Mouse (Mus musculus): ENCODE results near the gene Dcdc2a. TPM values are rescaled to one million over a fixed set of nuclear protein-coding genes. Genes with fewer than 3 reads are reported as not detected.

Dcdc2a gene
- total RNA-seq (2021) = under 1 TPM; 0.07 to 0.18 TPM
- long read RNA-seq, experiment 1 = 0 reads
- long read RNA-seq, experiment 2 = 0 reads

DNA sequence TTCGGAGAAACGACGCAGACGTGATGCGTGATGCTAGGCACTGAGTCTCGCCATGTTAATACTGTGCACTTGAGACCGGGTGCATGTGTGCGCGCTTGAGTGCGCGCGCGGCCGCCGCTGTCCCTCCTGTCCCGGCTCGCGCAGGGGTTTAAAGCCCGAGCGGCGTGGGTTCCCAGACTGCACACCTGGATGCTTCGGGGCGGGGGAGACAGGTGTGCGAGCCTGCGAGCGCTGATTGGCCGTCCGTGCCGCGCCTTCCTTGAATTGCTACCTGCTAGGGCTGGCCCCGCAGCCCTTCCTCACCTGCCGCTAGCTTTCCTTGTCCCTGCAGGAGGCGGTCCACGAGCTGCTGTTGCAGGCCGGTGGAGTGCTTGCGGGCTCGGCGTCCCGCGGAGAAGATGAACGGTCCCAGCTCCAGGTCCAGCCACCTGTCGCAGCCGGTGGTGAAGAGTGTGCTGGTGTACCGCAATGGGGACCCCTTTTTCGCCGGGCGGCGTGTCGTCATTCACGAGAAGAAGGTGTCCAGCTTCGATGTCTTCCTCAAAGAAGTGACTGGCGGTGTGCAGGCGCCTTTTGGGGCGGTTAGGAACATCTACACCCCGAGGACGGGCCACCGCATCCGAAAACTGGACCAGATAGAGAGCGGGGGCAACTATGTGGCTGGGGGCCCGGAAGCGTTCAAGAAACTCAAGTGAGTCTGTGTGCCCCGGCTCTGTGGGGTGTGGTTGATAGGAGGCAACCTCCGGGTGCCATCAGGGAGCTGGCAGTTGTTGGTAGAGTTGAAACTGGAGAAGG lies at the start of gene Dcdc2a:
Dcdc2a (plus strand) TSS at position 132 of the 795 bp plus-strand sequence.
- DNase-seq (ENCODE audit: low spot score in 2 of 2) = no peak

GRCm38 (mm10) chr13:25007115-25007514 lies 48.7 kb upstream of the Dcdc2a start:
- DNase-seq (ENCODE audit: low spot score in 2 of 2) = no peak

GRCm38 (mm10) chr13:25018316-25018715 lies 37.5 kb upstream of the Dcdc2a start:
- DNase-seq (ENCODE audit: low spot score in 2 of 2) = no peak

DNA sequence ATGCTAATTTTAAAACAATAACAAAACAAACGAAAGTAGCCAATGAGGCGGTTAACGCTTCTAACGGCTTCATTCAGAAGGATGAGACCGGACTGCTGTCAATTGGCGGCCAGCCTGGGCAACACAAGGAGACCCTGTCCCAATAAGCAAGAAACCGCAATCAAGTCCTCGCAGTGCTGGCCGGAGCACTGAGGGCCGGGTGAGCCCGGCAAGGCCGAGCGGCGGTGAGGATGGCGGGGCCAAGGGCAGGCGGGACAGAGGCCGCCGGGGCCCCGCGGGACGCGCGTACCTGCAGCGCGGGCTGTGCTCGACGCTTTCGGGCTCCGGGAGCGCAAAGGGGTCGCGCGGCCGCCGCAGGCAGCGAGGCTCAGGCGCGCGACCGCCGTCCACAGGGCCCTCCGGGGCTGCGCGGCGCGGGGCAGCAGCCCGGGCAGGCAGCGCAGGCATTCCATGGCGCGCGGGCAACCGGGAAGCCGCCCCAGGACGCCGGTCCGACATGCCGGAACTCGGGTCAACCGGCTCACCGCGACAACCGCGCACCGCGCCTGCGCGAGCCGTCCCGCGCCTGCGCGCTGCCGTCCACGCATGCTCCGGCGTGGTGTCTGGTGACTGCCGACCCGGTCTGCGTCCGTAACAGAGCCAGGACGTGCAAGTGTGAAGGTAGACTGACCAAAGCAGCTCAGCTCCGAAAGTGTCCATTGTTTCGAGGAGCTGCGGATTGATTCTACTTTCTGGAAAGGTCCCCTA lies 35.8 kb upstream of the Dcdc2a start, which contains the start of gene Mrs2:
Mrs2 (minus strand) TSS at position 587 of the 747 bp plus-strand sequence.
- peak; percentile 79 to 87 for DNase-seq (ENCODE audit: low spot score in 2 of 2)

DNA sequence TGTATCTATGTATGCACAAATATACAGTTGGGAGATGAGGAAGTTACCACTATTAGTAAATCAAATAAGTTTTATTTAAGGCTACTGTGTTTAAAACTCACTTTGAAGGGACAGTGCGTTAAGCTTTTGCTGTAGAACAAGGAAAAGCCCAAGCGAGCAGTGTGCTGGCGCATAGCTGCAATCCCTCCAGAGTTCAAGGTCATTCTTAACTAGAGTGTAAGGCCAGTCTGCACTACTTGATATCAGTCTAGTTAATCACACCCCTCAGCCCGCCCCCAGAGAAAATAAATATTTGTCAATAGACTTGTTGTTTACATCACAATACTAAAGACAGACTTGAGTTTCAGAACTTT lies 35.3 kb upstream of the Dcdc2a start:
- DNase-seq (ENCODE audit: low spot score in 2 of 2) = peak in 1 of 2 experiments; percentile 4

- peak in 1 of 2 experiments; percentile 3 for DNase-seq (ENCODE audit: low spot score in 2 of 2)
Measured at GRCm38 (mm10) chr13:25022386-25022785, 33.4 kb upstream of the Dcdc2a start.

DNA sequence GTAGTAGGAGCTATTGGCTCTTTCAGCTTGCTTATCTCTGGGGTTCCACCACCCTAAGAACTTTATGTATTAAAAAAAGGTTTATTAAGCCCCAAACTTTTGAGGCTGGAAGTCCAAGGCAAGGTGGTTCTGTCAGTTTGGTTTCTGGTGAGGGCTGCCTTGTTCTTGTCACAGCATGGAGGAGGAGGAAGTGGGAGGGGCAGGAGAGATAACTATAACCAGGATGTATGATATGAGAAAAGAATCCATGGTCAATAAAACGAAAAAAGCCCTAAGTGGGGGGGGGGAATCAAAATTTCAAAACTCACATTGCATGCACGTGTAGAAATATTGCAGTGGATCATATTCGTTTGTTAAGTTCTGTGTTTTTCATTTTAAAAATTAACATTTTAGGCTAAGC lies 32.7 kb upstream of the Dcdc2a start:
- no peak for DNase-seq (ENCODE audit: low spot score in 2 of 2)

DNA sequence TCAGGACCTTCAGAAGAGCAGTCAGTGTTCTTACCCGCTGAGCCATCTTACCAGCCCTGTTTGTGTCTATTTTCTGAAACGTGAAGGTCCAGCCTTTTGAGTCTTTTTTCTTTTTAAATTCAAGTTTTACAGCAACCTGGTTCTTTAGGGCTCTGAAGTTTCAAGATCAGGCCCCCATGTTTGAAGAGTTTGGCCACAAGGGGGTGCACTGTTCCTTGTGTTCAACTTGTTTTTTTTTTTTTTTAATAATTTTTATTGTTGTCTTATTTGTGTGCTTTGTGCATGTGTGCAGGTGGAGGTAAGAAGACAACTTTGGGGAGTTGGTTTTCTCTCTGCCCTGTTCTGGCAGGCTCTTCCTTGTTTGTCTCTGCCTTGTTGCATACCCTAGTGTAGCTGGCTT lies 31.1 kb upstream of the Dcdc2a start:
- DNase-seq (ENCODE audit: low spot score in 2 of 2) = peak in 1 of 2 experiments; percentile 35

GRCm38 (mm10) chr13:25026409-25027113 lies 29.2 kb upstream of the Dcdc2a start:
- no peak for DNase-seq (ENCODE audit: low spot score in 2 of 2)

- DNase-seq (ENCODE audit: low spot score in 2 of 2) = no peak
Measured at GRCm38 (mm10) chr13:25027114-25027425, 28.7 kb upstream of the Dcdc2a start.

GRCm38 (mm10) chr13:25039488-25039887 lies 16.3 kb upstream of the Dcdc2a start:
- DNase-seq (ENCODE audit: low spot score in 2 of 2) = no peak

DNA sequence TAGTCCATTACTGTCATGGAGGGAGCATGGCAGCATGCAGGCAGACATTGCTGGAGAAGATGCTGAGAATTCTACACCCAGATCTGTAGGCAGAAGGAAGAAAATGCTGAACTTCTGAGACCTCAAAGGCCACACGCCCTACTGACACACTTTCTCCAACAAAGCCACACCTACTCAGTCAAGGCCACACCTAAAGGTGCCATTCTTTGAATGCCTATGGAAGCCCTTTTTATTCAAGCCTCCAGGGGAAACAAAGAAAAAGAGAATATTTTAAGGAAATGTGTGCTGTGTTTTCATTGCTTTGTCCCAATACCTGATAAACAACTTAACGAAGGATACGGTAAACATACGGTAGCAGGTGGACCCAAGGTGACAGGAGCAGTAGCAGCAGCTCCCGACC lies 3.1 kb upstream of the Dcdc2a start:
- no peak for DNase-seq (ENCODE audit: low spot score in 2 of 2)

DNA sequence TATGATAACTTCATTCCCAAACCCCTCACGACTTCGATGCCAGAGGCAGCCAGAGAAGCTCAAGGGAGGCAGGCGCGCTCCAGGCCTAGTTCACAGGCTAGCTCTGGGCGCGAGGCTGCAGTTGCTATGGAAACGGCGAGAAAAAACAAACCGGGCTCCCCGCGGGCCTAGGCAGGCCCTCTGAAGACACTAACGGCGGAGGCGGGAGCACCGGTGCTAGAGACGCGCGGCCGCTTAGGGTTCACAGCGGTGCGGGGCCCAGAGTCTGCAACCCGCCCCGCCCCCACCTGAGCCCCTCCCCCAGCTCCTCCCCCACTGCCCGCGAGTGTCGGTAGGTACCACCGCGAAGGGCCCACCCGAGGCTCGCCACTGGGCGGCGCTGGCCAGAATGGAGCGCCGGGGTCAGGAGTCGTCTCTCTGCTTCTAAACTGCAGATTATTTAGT lies 671 bp upstream of the Dcdc2a start:
- peak in 1 of 2 experiments; percentile 33 for DNase-seq (ENCODE audit: low spot score in 2 of 2)

- DNase-seq (ENCODE audit: low spot score in 2 of 2) = no peak
Measured at GRCm38 (mm10) chr13:25066659-25067058, 10.9 kb downstream of the Dcdc2a start.

- no peak for DNase-seq (ENCODE audit: low spot score in 2 of 2)
Measured at GRCm38 (mm10) chr13:25067183-25067582, 11.4 kb downstream of the Dcdc2a start.

DNA sequence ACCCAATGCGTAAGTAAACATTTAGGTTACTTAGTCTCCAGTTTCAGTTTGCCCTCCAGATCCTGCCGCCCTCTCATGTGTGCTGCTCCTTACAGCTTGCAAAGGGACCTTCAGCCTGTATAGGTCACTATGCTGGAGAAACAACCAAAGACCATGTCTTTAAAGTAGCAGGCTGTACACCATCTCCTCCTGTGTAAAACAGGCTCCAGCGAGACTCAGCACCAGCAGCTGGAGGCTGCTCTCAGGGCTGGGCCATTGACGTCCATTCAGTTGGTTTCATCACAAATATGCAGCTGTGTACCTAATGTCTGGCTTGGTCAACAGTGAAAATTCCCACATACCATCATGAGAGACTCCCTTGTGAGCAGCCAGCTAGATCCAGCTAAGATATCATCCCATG lies 14.0 kb downstream of the Dcdc2a start:
- no peak for DNase-seq (ENCODE audit: low spot score in 2 of 2)

GRCm38 (mm10) chr13:25070791-25071190 lies 15.0 kb downstream of the Dcdc2a start:
- no peak for DNase-seq (ENCODE audit: low spot score in 2 of 2)

DNA sequence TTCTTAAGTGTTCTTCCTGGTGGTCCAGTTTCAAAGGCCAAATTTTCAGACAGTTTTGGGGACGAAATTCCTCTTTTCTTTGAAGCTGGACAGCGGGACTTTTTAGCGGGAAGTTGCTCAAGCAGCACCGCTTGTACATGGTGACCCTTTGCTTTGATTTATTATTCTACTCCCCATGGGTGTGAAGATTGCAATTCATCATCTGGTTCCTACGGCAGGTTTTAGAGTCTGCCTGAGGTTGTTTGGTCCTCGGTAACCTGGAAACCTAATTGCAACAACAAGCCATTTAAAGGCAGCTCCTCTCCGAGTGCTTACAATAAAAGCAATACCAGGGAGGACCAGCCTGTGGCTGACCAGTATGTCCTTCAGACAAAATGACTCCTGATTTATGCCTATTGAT lies 21.5 kb downstream of the Dcdc2a start:
- no peak for DNase-seq (ENCODE audit: low spot score in 2 of 2)

GRCm38 (mm10) chr13:25083144-25083572 lies 27.4 kb downstream of the Dcdc2a start:
- DNase-seq (ENCODE audit: low spot score in 2 of 2) = no peak

- no peak for DNase-seq (ENCODE audit: low spot score in 2 of 2)
Measured at GRCm38 (mm10) chr13:25085147-25085546, 29.3 kb downstream of the Dcdc2a start.

GRCm38 (mm10) chr13:25091347-25091746 lies 35.5 kb downstream of the Dcdc2a start:
- DNase-seq (ENCODE audit: low spot score in 2 of 2) = no peak

DNA sequence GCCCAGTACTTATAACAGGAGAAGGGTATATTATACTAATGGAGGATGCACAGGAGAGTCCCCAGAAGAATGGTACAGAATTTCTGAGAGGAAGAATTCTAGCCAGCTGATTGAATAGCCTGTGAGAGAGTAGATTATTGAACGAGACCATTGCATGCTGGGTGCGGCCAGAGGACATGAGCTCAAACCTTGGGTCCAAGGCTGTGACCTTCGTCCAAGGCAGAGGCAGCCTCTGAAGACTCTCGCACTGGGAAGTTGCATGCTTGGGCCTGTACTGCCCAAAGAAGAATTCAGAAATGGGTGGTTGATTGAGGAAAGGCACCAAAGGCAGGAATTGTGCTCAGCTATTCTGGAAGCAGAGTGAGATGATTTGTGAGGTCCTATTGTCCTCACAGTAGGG lies 38.0 kb downstream of the Dcdc2a start:
- no peak for DNase-seq (ENCODE audit: low spot score in 2 of 2)
